Mouse (Mus musculus) intestine, embryonic 16.5 days (tissue): ENCODE results near the gene Furin. TPM values are rescaled to one million over a fixed set of nuclear protein-coding genes. Genes with fewer than 3 reads are reported as not detected.

ENCODE experiments used
- ATAC-seq: fragments of 200-750 bp; cut with Nextera tagmentation; 2 replicates; pipeline ENCODE4 v1.8.0; 2017; ENCODE audit warnings: moderate TSS enrichment, moderate library complexity
- H3K27ac ChIP-seq: fragments of 300-500 bp; sonication (generic); 2 replicates; pipeline ENCODE4 v1.5.1; 2014; ENCODE audit warnings: mild to moderate bottlenecking, low read length
- H3K27me3 ChIP-seq: fragments of 300-500 bp; sonication (generic); replicated peaks from 2 replicates; pipeline ENCODE4 v1.6.1; 2014; ENCODE audit warnings: low read length, control low read depth, mixed read lengths; ENCODE audit not compliant: control insufficient read depth, insufficient read depth
- H3K36me3 ChIP-seq: fragments of 300-500 bp; sonication (generic); 2 replicates; pipeline ENCODE4 v1.6.1; 2014; ENCODE audit warnings: low read length, control low read depth; ENCODE audit not compliant: control insufficient read depth, insufficient read depth
- H3K4me1 ChIP-seq: fragments of 300-500 bp; sonication (generic); 2 replicates; pipeline ENCODE4 v1.6.1; 2014; ENCODE audit warnings: low read length, control low read depth, mixed read lengths; ENCODE audit not compliant: control insufficient read depth, insufficient read depth
- H3K4me2 ChIP-seq: fragments of 300-500 bp; sonication (generic); 2 replicates; pipeline ENCODE4 v1.6.1; 2014; ENCODE audit warnings: low read depth, low read length, control low read depth
- H3K4me3 ChIP-seq: fragments of 300-500 bp; sonication (generic); 2 replicates; pipeline ENCODE4 v1.5.1; 2014; ENCODE audit warnings: mild to moderate bottlenecking, low read length
- H3K9ac ChIP-seq: fragments of 300-500 bp; sonication (generic); 2 replicates; pipeline ENCODE4 v1.6.1; 2014; ENCODE audit warnings: low read depth, low read length
- H3K9me3 ChIP-seq: fragments of 300-500 bp; sonication (generic); 2 replicates; pipeline ENCODE4 v1.6.1; 2016; ENCODE audit warnings: low read length, control low read depth; ENCODE audit not compliant: control insufficient read depth
- WGBS: fragments of 180-500 bp; shearing (Covaris S2); extraction: QIAGEN DNeasy Blood & Tissue Kit; methylation state at CpG from one replicate; pipeline ENCODE4 v1.1.7; 2014; 5-methylcytosine and 5-hydroxymethylcytosine counted together
- polyA plus RNA-seq: library from polyadenylated mRNA; unstranded; fragments of >200 nt; fragmentation: Nextera tagmentation; extraction: Ambion mirVana; gene quantifications from 2 replicates; pipeline ENCODE4 v1.2.1, GENCODE M21; 2015

Furin gene
- polyA plus RNA-seq, 1 experiment from 2014 or later, result 7.8 TPM

DNA sequence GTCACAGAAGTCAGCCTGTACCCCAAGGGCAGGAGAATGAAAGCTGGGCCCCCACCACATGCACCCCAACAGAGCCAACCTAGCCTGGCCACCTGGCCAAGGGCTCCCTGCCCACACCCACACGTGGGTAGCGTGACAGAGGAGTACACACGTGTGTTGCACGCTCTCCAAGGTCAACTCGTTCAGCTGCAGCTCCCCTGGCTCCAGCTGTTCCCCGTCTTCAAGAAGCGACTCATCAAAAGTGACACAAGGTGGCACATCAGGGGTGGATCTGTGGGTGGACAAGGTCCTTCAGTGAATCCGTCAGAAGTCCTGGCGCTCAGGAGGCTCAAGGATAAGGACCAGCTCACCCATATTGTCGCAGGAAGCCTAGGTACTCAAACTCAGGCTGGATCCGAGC is 22.3 kb downstream of the Furin start:
- H3K4me2 ChIP-seq, result no peak overlapping the region
- 70% methylated on average over 11 of the region's 11 CpGs for WGBS
- H3K9me3 ChIP-seq, result no peaks in the 10 kb centered on the region
- no peak overlapping the region for H3K4me3 ChIP-seq
- no peak overlapping the region for H3K27ac ChIP-seq
- no peak overlapping the region for H3K9ac ChIP-seq
- H3K36me3 ChIP-seq, result no peaks in the 10 kb centered on the region
- H3K4me1 ChIP-seq, result peaks cover 15% of the 10 kb centered on the region
- no peaks in the 10 kb centered on the region for H3K27me3 ChIP-seq
- ATAC-seq, result no peak

DNA sequence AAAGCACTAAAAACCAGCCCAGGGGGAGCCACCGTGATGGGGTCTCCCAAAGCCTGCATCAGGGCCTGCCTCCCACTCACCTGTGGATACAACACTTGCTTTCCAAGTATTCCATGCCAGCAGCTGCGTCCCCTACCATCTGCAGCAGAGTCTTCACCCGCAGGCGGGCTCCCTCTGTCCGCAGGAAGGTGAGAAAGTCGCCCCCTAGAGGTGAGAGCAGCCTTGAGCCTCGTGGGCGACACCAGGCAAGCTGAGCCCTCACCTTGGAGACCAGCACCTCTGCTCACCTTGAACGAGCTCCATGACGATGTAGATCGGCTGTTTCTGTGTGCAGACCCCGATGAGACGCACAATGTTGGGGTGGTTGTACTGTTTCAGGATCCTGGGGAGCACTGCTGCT is 25.7 kb downstream of the Furin start:
- no peaks in the 10 kb centered on the region for H3K4me1 ChIP-seq
- 59% methylated on average over 13 of the region's 13 CpGs for WGBS
- no peaks in the 10 kb centered on the region for H3K36me3 ChIP-seq
- no peaks in the 10 kb centered on the region for H3K9me3 ChIP-seq
- no peak overlapping the region for H3K4me3 ChIP-seq
- H3K27me3 ChIP-seq, result no peaks in the 10 kb centered on the region
- H3K4me2 ChIP-seq, result no peak overlapping the region
- ATAC-seq, result no peak
- H3K27ac ChIP-seq, result no peak overlapping the region
- H3K9ac ChIP-seq, result no peak overlapping the region

DNA sequence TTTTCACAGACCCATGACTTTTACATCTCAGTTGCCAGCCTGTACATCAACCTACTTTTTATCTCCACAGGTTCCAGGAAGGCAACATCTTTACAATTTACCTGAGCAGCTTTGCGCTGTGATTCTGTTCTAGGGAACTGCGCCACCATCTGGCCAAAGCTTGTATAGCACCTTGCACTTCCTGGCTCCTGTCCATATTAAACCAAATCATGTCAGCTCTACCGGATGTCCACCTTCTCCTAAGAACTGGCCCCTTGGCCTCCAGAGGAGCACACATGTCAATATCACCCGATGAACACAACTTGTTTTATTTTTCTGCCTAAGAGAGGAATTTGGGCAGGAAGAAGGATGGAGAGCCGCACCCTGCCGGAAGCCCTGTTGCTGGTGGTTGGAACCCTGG is 27.8 kb downstream of the Furin start:
- Histone ChIP-seq H3K4me3 (no peak overlapping the region), H3K4me2 (no peak overlapping the region), H3K27ac (no peak overlapping the region), H3K36me3 (no peaks in the 10 kb centered on the region), H3K27me3 (no peaks in the 10 kb centered on the region), H3K9me3 (no peaks in the 10 kb centered on the region), H3K9ac (no peak overlapping the region), H3K4me1 (no peaks in the 10 kb centered on the region)
- WGBS, result 23% methylated on average over 6 of the region's 6 CpGs
- ATAC-seq, result no peak

GRCm38 (mm10) chr7:80376192-80376591 is 29.0 kb downstream of the Furin start:
- no peak for ATAC-seq
- no peak overlapping the region for H3K9ac ChIP-seq
- no peak overlapping the region for H3K4me3 ChIP-seq
- 71% methylated on average over 10 of the region's 10 CpGs for WGBS
- H3K4me2 ChIP-seq, result no peak overlapping the region
- no peak overlapping the region for H3K27ac ChIP-seq
- H3K9me3 ChIP-seq, result no peaks in the 10 kb centered on the region
- no peaks in the 10 kb centered on the region for H3K27me3 ChIP-seq
- no peaks in the 10 kb centered on the region for H3K36me3 ChIP-seq
- H3K4me1 ChIP-seq, result no peaks in the 10 kb centered on the region

- 68% methylated on average over 9 of the region's 9 CpGs for WGBS
- Histone ChIP-seq H3K4me1 (no peaks in the 10 kb centered on the region), H3K36me3 (no peaks in the 10 kb centered on the region), H3K27me3 (no peaks in the 10 kb centered on the region), H3K9me3 (no peaks in the 10 kb centered on the region), H3K4me2 (no peak overlapping the region), H3K4me3 (no peak overlapping the region), H3K27ac (no peak overlapping the region), H3K9ac (no peak overlapping the region)
- peak; percentile 9; the same call in 1 of the 2 replicates for ATAC-seq
Observed at GRCm38 (mm10) chr7:80375376-80376039, 29.7 kb downstream of the Furin start.

GRCm38 (mm10) chr7:80374733-80375132 is 30.5 kb downstream of the Furin start:
- no peak for ATAC-seq
- 87% methylated on average over 3 of the region's 3 CpGs for WGBS
- Histone ChIP-seq H3K9ac (no peak overlapping the region; the same call in 1 of the 2 replicates), H3K27ac (no peak overlapping the region), H3K36me3 (no peaks in the 10 kb centered on the region), H3K4me3 (no peak overlapping the region), H3K4me1 (peaks cover 3% of the 10 kb centered on the region), H3K27me3 (no peaks in the 10 kb centered on the region), H3K9me3 (no peaks in the 10 kb centered on the region), H3K4me2 (no peak overlapping the region)

GRCm38 (mm10) chr7:80374280-80374679 is 31.0 kb downstream of the Furin start:
- H3K9me3 ChIP-seq, result no peaks in the 10 kb centered on the region
- no peak for ATAC-seq
- WGBS, result 52% methylated on average over 3 of the region's 3 CpGs

GRCm38 (mm10) chr7:80373850-80374249 is 31.4 kb downstream of the Furin start:
- H3K9ac ChIP-seq, result no peak overlapping the region
- no peak overlapping the region for H3K4me2 ChIP-seq
- ATAC-seq, result no peak
- H3K9me3 ChIP-seq, result no peaks in the 10 kb centered on the region
- no peaks in the 10 kb centered on the region for H3K36me3 ChIP-seq
- no peak overlapping the region for H3K4me3 ChIP-seq
- no peaks in the 10 kb centered on the region for H3K27me3 ChIP-seq
- no peak overlapping the region for H3K27ac ChIP-seq
- WGBS, result 81% methylated on average over 12 of the region's 12 CpGs
- peaks cover 10% of the 10 kb centered on the region for H3K4me1 ChIP-seq

More at GRCm38 (mm10) chr7:80374280-80374679, 31.0 kb downstream of the Furin start:
- Histone ChIP-seq H3K27me3 (no peaks in the 10 kb centered on the region), H3K9ac (peak overlapping the region; percentile 29; the same call in 1 of the 2 replicates), H3K4me2 (no peak overlapping the region), H3K36me3 (no peaks in the 10 kb centered on the region), H3K4me3 (no peak overlapping the region), H3K27ac (no peak overlapping the region), H3K4me1 (peaks cover 8% of the 10 kb centered on the region)

- Histone ChIP-seq H3K4me2 (no peak overlapping the region), H3K4me3 (no peak overlapping the region), H3K9ac (no peak overlapping the region), H3K27ac (no peak overlapping the region), H3K9me3 (no peaks in the 10 kb centered on the region), H3K27me3 (no peaks in the 10 kb centered on the region), H3K36me3 (no peaks in the 10 kb centered on the region), H3K4me1 (peaks cover 14% of the 10 kb centered on the region)
- WGBS, result 66% methylated on average over 4 of the region's 4 CpGs
- no peak for ATAC-seq
Observed at GRCm38 (mm10) chr7:80373352-80373751, 31.9 kb downstream of the Furin start.

DNA sequence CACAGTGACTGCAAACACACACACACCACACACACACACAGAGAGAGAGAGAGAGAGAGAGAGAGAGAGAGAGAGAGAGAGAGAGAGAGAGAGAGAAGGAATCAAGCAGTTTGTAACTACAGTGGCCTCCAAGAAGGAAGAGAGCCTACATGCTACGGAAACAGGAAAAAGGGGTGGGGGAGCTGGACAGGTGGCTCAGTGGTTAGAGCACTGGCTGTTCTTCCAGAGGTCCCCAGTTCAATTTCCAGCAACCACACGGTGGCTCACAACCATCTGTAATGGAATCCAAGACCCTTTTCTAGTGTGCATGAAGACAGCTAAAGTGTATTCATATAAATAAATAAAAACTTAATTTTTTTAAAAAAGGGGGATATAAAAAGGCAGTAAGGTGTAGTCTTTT is 32.6 kb downstream of the Furin start:
- Histone ChIP-seq H3K36me3 (no peaks in the 10 kb centered on the region), H3K4me1 (peaks cover 15% of the 10 kb centered on the region), H3K27me3 (no peaks in the 10 kb centered on the region), H3K9me3 (no peaks in the 10 kb centered on the region), H3K4me3 (no peak overlapping the region), H3K4me2 (no peak overlapping the region), H3K9ac (no peak overlapping the region), H3K27ac (no peak overlapping the region)
- 73% methylated on average over 2 of the region's 2 CpGs for WGBS
- ATAC-seq, result no peak
